Mouse (Mus musculus): Measurements from ENCODE around the gene C2cd4b. TPM values are rescaled to one million over a fixed set of nuclear protein-coding genes. Genes with fewer than 3 reads are reported as not detected.

The C2cd4b gene
- polyA plus RNA-seq, 1 experiment from 2014 or later = not detected

DNA sequence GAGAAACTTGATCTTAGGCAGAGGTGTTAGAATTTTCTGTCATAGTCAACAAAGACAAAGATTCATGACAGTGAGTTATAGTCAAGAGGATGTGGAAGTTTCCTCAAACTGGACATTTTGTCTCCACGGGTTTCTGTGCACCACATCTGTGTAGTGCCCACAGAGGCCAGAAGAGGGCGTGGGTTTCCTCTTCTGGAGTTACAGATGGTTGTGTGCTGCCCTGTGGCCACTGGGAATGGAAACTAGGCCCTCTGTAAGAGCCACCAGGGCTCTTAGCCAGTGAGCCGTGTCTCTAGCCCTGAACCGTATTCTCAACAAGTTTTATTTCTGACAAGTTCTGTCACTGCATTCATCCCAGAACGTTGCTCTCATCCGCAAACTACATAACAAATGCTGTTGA is 51.3 kb downstream of the C2cd4b start:
- peaks cover 3% of the 10 kb centered on the region for H3K4me1 ChIP-seq (ENCODE audit: insufficient read depth)
- ATAC-seq = no peak
- H3K4me2 ChIP-seq (ENCODE audit: low read depth, low read length) = no peak overlapping the region
- DNase-seq = no peak
- no peak overlapping the region for H3K27ac ChIP-seq (ENCODE audit: low read depth)
- H3K4me3 ChIP-seq (ENCODE audit: low read depth, low read length) = no peak overlapping the region
- WGBS (ENCODE audit: insufficient replicate concordance) = 57% methylated on average over 6 of the region's 6 CpGs
- no peaks in the 10 kb centered on the region for H3K27me3 ChIP-seq (ENCODE audit: insufficient read depth, low read length)
- H3K9me3 ChIP-seq (ENCODE audit: low read length) = no peaks in the 10 kb centered on the region
- no peaks in the 10 kb centered on the region for H3K36me3 ChIP-seq (replicated peaks; ENCODE audit: insufficient read depth, low read length)
- TF ChIP-seq CTCF (IDR thresholded peaks at IDR 0.05; ENCODE audit: low read depth) = peak; percentile 20; the same call in 1 of the 2 replicates
- TF ChIP-seq EP300 (IDR thresholded peaks at IDR 0.05; ENCODE audit: low read depth) = no peak
- no peak overlapping the region for H3K9ac ChIP-seq (replicated peaks)

Small RNAs within 50 kb of the gene (microRNA-seq; reads per million reads assigned to microRNA genes)
- gene Mir7241 = not detected
- not detected for gene Mir7242

Other genes with a start within 250 kb of the C2cd4b start
- 2.8 and 3.5 TPM in 2 replicates for gene Tln2, start 199.7 kb upstream of the C2cd4b start, polyA plus RNA-seq (2015; fragmentation: Nextera tagmentation; extraction: Ambion mirVana)
- gene C2cd4a, start 72.9 kb downstream of the C2cd4b start, polyA plus RNA-seq (2015; fragmentation: Nextera tagmentation; extraction: Ambion mirVana) = 0.09 and 0.89 TPM in 2 replicates
- 3.2 and 3.4 TPM in 2 replicates for gene Vps13c, start 81.0 kb downstream of the C2cd4b start, polyA plus RNA-seq (2015; fragmentation: Nextera tagmentation; extraction: Ambion mirVana)